Mouse (Mus musculus) lung, adult 2 months (tissue): ENCODE measurements around the gene Fbxo4.

Experiments used
- CTCF ChIP-seq: fragments of 200-500 bp; IDR thresholded peaks from 2 replicates; pipeline ENCODE4 v1.5.1; 2011; ENCODE audit warnings: mild to moderate bottlenecking, low read length, control low read depth; ENCODE audit not compliant: insufficient read depth
- POLR2A ChIP-seq: fragments of 200-500 bp; IDR thresholded peaks from 2 replicates; pipeline ENCODE4 v1.6.1; 2011; ENCODE audit warnings: low read depth, mild to moderate bottlenecking, control low read depth, low read length, borderline replicate concordance; ENCODE audit errors: extremely low read depth

DNA sequence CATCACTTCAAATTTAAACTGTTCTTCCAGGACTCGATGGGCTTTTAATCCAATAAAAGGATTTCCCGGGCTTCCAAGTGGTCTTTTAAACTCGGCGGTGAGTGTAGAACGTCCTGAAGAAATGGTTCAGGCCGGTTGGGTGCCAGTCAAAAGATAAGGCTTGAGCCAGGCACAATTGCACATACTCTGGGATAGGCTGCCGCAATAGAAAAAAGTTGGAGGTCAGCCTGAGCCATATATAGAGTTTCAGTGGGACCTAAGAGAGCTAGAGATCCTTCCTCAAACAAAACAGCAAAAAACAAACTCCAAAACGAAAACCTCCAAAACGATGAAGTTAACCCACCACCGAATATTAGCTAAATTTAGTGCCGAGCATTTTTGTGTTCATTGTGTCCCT is 46.1 kb upstream of the Fbxo4 start:
- TF ChIP-seq CTCF: no peak
- no peak for TF ChIP-seq POLR2A
